Mouse (Mus musculus): ENCODE measurements around the gene Dcaf6. TPM values are rescaled to one million over a fixed set of nuclear protein-coding genes. Genes with fewer than 3 reads are reported as not detected.
A peak's percentile ranks its signal among the peaks of the same experiment; 100 is the strongest.

The Dcaf6 gene
- total RNA-seq, 2 experiments from 2014 or later, result 75.7 to 83.9 TPM

- intact Hi-C loops (cut with DNase I), result no loop called here
- no peak for DNase-seq
Observed at GRCm38 (mm10) chr1:165438289-165439021, 21.8 kb downstream of the Dcaf6 start.

GRCm38 (mm10) chr1:165432883-165433282, 27.4 kb downstream of the Dcaf6 start:
- intact Hi-C loops (cut with DNase I), result no loop called here
- no peak for DNase-seq

DNA sequence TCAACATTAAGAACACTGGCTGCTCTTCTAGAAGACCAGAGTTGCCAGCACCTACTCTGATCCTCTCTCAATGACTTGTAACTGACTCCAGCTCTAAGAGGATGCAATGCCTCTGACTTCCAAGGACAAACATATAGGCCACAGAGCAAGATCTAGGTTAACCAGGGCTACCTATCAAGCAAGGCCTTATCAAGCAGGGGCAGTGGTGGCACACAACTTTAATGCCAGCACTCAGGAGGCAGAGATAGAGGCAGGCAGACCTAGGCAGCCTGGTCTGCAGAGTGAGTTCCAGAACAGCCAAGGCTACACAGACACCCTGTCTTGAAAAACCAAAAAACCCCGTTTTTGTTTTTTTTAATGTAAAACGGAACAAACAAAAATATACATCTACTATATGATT, 34.0 kb downstream of the Dcaf6 start:
- DNase-seq, result no peak
- intact Hi-C loops (cut with DNase I), result no loop called here

DNA sequence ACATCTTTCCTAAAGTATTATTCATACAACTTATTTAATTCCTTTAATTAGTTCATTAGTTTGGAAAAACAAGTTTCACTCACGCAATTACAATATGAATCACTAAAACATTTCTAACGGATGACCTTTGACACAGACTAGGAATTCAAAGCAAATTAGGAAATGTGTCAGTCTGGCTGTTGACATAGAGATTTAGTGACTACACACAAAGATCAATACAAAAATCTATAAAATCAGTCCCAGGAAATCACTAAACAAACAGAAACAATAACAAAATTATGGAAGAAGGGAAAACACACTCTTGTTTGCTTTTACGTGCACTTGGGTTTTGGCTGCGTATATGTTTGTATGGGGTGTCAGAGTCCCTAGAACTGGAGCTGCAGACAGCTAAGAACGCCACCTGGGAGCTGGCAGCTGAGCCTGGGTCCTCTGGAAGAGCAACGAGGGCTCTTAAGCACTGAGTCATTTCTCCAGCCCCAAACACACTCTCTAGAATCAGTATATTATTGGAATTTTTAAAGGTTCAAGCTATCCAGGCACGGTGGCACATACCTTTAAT, 38.8 kb downstream of the Dcaf6 start:
- intact Hi-C loops (cut with DNase I), result no loop called here
- DNase-seq, result no peak

- DNase-seq, result no peak
Observed at GRCm38 (mm10) chr1:165396401-165396805, 63.9 kb downstream of the Dcaf6 start.

DNA sequence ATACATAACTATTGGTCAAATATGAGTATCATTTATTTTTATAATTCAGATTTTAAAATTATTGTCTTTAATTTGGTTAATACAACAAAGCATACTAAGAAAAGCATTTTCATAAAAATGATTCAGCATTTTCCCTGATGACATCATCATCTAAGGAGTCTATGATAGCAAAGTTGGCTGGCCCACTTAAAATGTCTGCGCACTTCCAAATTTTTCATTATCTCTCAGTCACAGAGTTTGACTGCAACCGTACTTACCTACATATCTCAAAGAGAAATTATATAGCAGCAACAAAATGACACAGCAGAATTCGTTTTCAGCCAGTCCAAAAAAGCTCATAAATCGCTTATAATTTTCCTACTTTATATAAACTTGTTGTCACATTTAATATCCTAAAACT, 64.3 kb downstream of the Dcaf6 start:
- no peak for DNase-seq
- intact Hi-C loops (cut with DNase I), result loop anchor here (10.0 kb wide), 2 partner anchors 59 to 109 kb away; no protein-coding TSS in a partner anchor

More at GRCm38 (mm10) chr1:165396401-165396805, 63.9 kb downstream of the Dcaf6 start:
- intact Hi-C loops (cut with DNase I), result loop anchor here (10.0 kb wide), 2 partner anchors 58 to 108 kb away; no protein-coding TSS in a partner anchor

- intact Hi-C loops (cut with DNase I), result loop anchor here (10.0 kb wide), 2 partner anchors 60 to 110 kb away; no protein-coding TSS in a partner anchor
- DNase-seq, result no peak
Observed at GRCm38 (mm10) chr1:165394836-165395235, 65.4 kb downstream of the Dcaf6 start.

DNA sequence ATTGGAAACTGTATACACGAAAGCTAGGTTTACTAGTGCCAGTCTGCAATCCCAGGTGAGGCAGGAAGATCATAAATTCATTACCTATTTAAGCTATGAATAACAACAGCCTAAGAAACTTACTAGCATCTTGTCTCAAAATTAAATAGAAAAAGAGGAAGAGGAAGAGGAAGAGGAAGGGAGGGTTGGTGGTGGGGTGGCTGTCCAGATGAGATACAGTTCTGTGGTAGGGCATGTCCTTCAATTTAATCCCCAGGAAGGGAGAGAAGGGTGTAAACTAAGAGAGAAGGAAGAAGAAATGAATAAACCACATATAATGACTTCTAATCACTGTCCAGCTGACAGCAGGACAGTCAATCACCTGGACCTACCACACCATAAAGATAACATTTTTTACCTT, 67.2 kb downstream of the Dcaf6 start:
- no peak for DNase-seq
- intact Hi-C loops (cut with DNase I), result loop anchor here (10.0 kb wide), 2 partner anchors 62 to 112 kb away; no protein-coding TSS in a partner anchor

GRCm38 (mm10) chr1:165388716-165389115, 71.6 kb downstream of the Dcaf6 start:
- DNase-seq, result peak; percentile 27 to 34
- intact Hi-C loops (cut with DNase I), result loop anchor here (10.0 kb wide), 1 partner anchor 266 kb away; no protein-coding TSS in a partner anchor

- intact Hi-C loops (cut with DNase I), result loop anchor here (10.0 kb wide), 1 partner anchor 268 kb away; no protein-coding TSS in a partner anchor
- DNase-seq, result no peak
Observed at GRCm38 (mm10) chr1:165386525-165386923, 73.8 kb downstream of the Dcaf6 start.

GRCm38 (mm10) chr1:165385810-165386524, 74.3 kb downstream of the Dcaf6 start:
- intact Hi-C loops (cut with DNase I), result loop anchor here (10.0 kb wide), 1 partner anchor 269 kb away; no protein-coding TSS in a partner anchor
- DNase-seq, result no peak

DNA sequence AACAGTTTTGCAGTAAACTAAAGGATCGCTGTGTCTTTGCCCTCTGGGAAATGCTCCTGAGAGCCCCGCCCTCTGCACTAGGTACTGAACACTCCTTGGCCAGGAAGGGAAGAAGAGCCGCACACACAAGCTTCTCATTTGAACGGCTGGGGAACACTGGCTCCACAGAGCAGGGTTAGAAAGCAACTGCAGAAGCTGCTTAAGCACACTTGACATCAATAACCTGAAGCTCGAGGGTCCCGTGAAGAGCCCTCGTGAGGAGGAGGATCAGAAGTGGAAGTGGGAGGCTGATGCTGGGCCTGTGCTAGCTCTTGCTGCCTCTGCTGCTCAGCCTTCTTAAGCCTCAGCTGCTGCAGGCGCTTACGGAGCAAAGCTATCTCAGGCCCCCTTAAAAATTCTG, 86.4 kb downstream of the Dcaf6 start:
- intact Hi-C loops (cut with DNase I), result no loop called here
- no peak for DNase-seq

- intact Hi-C loops (cut with DNase I), result no loop called here
- DNase-seq, result no peak
Observed at GRCm38 (mm10) chr1:165370990-165371389, 89.3 kb downstream of the Dcaf6 start.

- intact Hi-C loops (cut with DNase I), result no loop called here
- no peak for DNase-seq
Observed at GRCm38 (mm10) chr1:165365057-165365456, 95.2 kb downstream of the Dcaf6 start.

GRCm38 (mm10) chr1:165363271-165363670, 97.0 kb downstream of the Dcaf6 start:
- no peak for DNase-seq
- intact Hi-C loops (cut with DNase I), result no loop called here

DNA sequence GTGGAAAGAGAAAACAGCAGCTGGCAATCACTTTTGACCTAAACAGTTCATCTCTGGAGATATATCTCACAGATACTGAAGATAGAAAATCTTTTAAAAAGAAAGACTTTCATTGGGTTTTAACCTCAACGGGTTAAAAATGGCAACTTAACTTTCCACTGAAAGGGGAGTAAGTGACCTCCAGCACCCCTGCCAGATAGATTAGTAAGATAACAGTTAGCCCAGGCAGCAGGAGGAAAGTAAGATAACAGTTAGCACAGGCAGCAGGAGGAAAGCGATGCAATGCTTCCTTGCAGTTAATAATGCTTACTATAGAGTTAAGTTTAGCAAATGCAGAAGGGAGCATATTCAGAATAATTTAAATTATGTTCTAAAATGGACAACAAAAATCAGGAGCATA, 103.9 kb downstream of the Dcaf6 start:
- DNase-seq, result no peak
- intact Hi-C loops (cut with DNase I), result no loop called here

GRCm38 (mm10) chr1:165348627-165349026, 111.6 kb downstream of the Dcaf6 start:
- intact Hi-C loops (cut with DNase I), result no loop called here
- no peak for DNase-seq

DNA sequence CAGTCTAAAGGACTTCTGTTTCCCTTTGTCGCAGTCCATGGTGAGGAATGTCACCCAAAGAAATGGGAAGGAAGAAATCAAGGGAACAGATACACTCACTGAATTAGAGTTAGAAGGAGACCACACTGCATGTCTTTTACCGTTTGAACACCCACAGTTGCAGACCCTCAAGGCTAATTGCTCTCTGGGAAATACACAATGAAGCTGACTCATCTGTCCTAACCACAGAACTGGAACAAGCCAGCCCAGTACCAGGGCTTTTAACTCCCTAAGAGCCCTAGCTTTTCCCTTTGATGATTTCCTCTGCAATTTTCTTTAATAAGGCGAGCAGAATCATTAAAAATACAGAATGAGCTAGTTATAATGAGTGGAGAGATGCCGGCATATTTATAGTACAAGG, 115.8 kb downstream of the Dcaf6 start:
- no peak for DNase-seq

DNA sequence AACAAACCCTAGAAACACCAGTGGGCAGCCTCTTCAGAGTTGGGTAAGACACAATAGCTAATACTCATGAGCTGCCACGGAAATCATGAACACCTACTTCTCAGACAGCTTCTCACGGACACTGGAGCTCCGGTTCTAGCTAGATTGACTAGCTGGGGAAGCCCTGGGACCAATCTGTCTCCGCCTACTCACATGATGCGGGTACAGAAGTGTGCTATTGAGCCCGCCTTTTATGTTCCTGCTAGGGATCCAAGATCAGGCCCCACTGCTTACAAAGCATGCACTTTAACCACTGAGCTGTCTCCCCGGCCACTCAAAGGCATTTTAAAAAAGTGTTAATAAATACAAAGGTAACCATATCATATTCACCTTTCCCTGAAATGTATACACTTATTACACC, 118.1 kb downstream of the Dcaf6 start:
- intact Hi-C loops (cut with DNase I), result no loop called here
- no peak for DNase-seq

More for the DNA sequence above, 115.8 kb downstream of the Dcaf6 start:
- intact Hi-C loops (cut with DNase I), result no loop called here

DNA sequence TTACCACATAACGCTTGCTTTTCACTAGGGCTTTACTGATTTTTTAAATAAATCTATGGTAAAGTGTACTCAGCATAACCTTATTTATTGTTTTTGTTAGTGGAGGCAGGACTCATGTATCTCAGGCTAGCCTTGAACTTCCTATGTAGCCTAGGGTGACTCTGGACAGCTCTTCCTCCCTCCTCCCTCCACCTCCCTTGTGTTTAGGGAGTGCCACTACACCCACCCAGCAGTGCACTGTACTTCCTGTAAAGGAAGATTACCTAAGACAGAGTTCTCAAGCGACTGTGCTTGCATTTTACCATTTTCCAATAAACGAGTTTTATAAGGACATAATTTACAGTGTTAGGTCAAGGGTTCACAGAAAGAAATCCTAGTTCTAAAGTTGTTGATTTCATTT, 127.5 kb downstream of the Dcaf6 start:
- no peak for DNase-seq
- intact Hi-C loops (cut with DNase I), result no loop called here

DNA sequence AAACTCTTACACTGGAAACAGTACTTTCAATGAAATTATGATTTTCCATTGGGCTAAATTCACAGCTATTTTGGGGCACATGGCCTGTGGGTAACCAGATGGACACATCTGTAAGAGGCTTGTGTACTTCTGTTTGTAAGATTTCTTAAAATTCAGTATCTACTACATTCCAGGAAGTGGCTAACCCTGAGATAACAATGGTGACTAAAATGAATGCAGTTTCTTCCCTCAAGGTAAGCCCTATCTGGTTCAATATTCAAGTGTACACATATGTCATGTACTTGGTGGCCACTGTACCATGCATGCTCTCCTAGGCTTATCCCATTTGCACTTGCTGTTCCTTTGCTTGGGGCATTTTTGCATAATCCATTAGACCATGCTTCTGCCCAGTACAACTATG, 129.4 kb downstream of the Dcaf6 start:
- intact Hi-C loops (cut with DNase I), result no loop called here
- no peak for DNase-seq
